Mouse (Mus musculus): ENCODE measurements around the gene Uxs1.

The Uxs1 gene

GRCm38 (mm10) chr1:43789765-43790164, 37.8 kb downstream of the Uxs1 start:
- no peak for DNase-seq

GRCm38 (mm10) chr1:43786711-43787110, 40.9 kb downstream of the Uxs1 start:
- no peak for DNase-seq

GRCm38 (mm10) chr1:43785316-43785715, 42.3 kb downstream of the Uxs1 start:
- DNase-seq, result no peak

GRCm38 (mm10) chr1:43783186-43783585, 44.4 kb downstream of the Uxs1 start:
- DNase-seq, result no peak

- no peak for DNase-seq
Measured at GRCm38 (mm10) chr1:43782680-43783079, 44.9 kb downstream of the Uxs1 start.

GRCm38 (mm10) chr1:43781672-43782071, 45.9 kb downstream of the Uxs1 start:
- DNase-seq, result no peak

GRCm38 (mm10) chr1:43781195-43781594, 46.4 kb downstream of the Uxs1 start:
- DNase-seq, result no peak

GRCm38 (mm10) chr1:43776106-43776505, 51.5 kb downstream of the Uxs1 start:
- DNase-seq, result peak; percentile 30

- no peak for DNase-seq
Measured at GRCm38 (mm10) chr1:43774126-43774525, 53.5 kb downstream of the Uxs1 start.

- DNase-seq, result no peak
Measured at GRCm38 (mm10) chr1:43772694-43773093, 54.9 kb downstream of the Uxs1 start.

GRCm38 (mm10) chr1:43770032-43770431, 57.6 kb downstream of the Uxs1 start:
- DNase-seq, result no peak

- no peak for DNase-seq
Measured at GRCm38 (mm10) chr1:43769348-43769747, 58.3 kb downstream of the Uxs1 start.

GRCm38 (mm10) chr1:43768385-43768990, 59.1 kb downstream of the Uxs1 start:
- no peak for DNase-seq

- DNase-seq, result no peak
Measured at GRCm38 (mm10) chr1:43766328-43766727, 61.3 kb downstream of the Uxs1 start.

- no peak for DNase-seq
Measured at GRCm38 (mm10) chr1:43764481-43764880, 63.1 kb downstream of the Uxs1 start.

GRCm38 (mm10) chr1:43760085-43760484, 67.5 kb downstream of the Uxs1 start:
- no peak for DNase-seq

- DNase-seq, result no peak
Measured at GRCm38 (mm10) chr1:43754448-43755312, 72.9 kb downstream of the Uxs1 start.

GRCm38 (mm10) chr1:43738519-43738894, 89.1 kb downstream of the Uxs1 start:
- no peak for DNase-seq

- peak; percentile 81 for DNase-seq
Measured at GRCm38 (mm10) chr1:43737812-43738518, 89.6 kb downstream of the Uxs1 start.

GRCm38 (mm10) chr1:43732657-43733056, 94.9 kb downstream of the Uxs1 start:
- no peak for DNase-seq

- no peak for DNase-seq
Measured at GRCm38 (mm10) chr1:43732100-43732499, 95.5 kb downstream of the Uxs1 start.

GRCm38 (mm10) chr1:43730491-43730924, 97.1 kb downstream of the Uxs1 start, which contains the start of gene 1500015O10Rik:
Gene 1500015O10Rik, plus strand, starts transcription at chr1:43730602.
- peak; percentile 77 for DNase-seq

GRCm38 (mm10) chr1:43722459-43722858, 105.1 kb downstream of the Uxs1 start:
- no peak for DNase-seq

- no peak for DNase-seq
Measured at GRCm38 (mm10) chr1:43718793-43719192, 108.8 kb downstream of the Uxs1 start.
